Mouse (Mus musculus) erythroblast, embryonic 14.5 days (primary cell): Measurements from ENCODE around the gene Gpc6.

Experiments
- GATA1 ChIP-seq: IDR thresholded peaks from 2 replicates; pipeline ENCODE4 v1.6.1; 2012; ENCODE audit warnings: low read length, inconsistent platforms, mixed read lengths
- TAL1 ChIP-seq: IDR thresholded peaks from 3 replicates; pipeline ENCODE4 v1.6.1; 2012; ENCODE audit warnings: low read length, inconsistent platforms, mixed read lengths

- TF ChIP-seq TAL1: no peak
- no peak for TF ChIP-seq GATA1
Measured at GRCm38 (mm10) chr14:117710463-117710911, 785.4 kb downstream of the Gpc6 start.
